In the genomic region with DNA sequence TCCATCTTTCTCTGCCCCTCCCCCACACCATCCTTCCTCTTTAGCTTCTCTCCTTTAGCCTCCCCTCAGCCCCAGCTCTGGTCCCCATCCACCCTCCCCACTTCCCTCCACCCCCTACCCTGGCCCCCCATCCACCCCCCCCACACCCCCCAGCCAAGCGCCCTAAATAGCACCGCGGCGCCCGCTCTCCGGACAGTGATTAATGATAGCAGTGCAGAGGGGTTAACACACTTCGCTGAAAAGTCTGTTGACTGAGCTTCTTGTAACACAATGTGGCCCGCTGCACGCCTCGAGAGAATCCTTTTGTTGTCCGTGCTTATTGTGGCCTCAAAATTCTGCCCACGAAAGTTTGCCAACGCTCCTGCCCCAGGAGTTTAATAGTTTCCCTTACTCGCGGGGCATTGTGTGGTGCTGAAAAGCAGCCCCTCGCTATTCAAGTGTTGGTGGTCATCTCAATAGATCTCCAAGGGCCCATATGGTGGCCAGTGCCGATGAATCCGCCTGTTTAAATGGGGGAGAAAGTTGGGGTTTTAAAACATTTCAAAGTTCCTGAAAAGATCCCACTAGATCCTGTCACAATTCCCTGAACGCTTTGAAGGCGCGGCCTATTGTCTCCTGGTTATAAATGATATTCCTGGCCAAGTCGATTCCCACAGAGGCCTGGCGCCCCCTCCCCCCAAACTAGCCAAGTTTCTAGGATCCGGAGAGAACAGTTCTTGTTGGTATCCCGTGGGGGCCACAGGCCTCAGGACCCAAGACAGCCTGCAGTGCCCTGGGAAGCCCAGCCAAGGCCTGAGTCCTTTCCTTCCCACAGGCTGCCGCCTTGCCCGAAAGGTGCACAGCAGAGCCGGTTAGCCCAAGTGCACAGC, we compare ENCODE assay signal across 9 mouse cellular contexts. TPM values are rescaled to one million over a fixed set of nuclear protein-coding genes. Genes with fewer than 3 reads are reported as not detected.
DNase-seq lines count a peak whose midpoint lies in the region; ATAC-seq lines count a peak whose summit lies in the region.
"Had no signal": no experiment of that assay in that cellular context is flagged by ENCODE, and none has a peak within 500 bp of the region (broad histone marks: within the 10 kb centered on the region; RNA-seq: fewer than 3 reads in every experiment).

No protein-coding gene starts in this region.

- H3K9ac ChIP-seq in heart, embryonic 16.5 days (ENCODE audit: low read length) = no peak overlapping the region
- no peak overlapping the region for H3K9ac ChIP-seq in hindbrain, embryonic 13.5 days
- H3K9ac ChIP-seq in neural tube, embryonic 13.5 days = no peak overlapping the region

- no peak overlapping the region for H3K27ac ChIP-seq in heart, embryonic 16.5 days (ENCODE audit: low read length)
- H3K27ac ChIP-seq in hindbrain, embryonic 13.5 days = peak overlapping the region; percentile 76
- H3K27ac ChIP-seq in neural tube, embryonic 13.5 days (replicated peaks) = peak overlapping the region; percentile 43; the same call in 1 of the 2 replicates

- H3K4me2 ChIP-seq in heart, embryonic 16.5 days (ENCODE audit: low read depth, low read length) = peak overlapping the region; percentile 1; the same call in 1 of the 2 replicates
- peak overlapping the region; percentile 45 for H3K4me2 ChIP-seq in hindbrain, embryonic 13.5 days
- peak overlapping the region; percentile 50 for H3K4me2 ChIP-seq in neural tube, embryonic 13.5 days

- H3K27me3 ChIP-seq in heart, embryonic 16.5 days (ENCODE audit: control insufficient read depth, insufficient read depth, low read length) = peaks cover 81% of the 10 kb centered on the region
- H3K27me3 ChIP-seq in hindbrain, embryonic 13.5 days = peaks cover 79% of the 10 kb centered on the region
- H3K27me3 ChIP-seq in neural tube, embryonic 13.5 days = peaks cover 86% of the 10 kb centered on the region

- DNase-seq in heart, postnatal 36 days = no peak
- DNase-seq in embryo, embryonic 9.5 days (ENCODE audit: extremely low spot score) = peak; percentile 72
- no peak for DNase-seq in thymus, postnatal 0 days (ENCODE audit: low spot score)
- no peak for DNase-seq in adrenal gland, adult 2 months
- no peak for DNase-seq in kidney, postnatal 10 days

- WGBS in heart, embryonic 16.5 days = 8% methylated on average over 28 of the region's 28 CpGs
- under 1% methylated on average over 28 of the region's 28 CpGs for WGBS in hindbrain, embryonic 13.5 days
- WGBS in neural tube, embryonic 13.5 days = 1% methylated on average over 28 of the region's 28 CpGs

- H3K4me1 ChIP-seq in heart, embryonic 16.5 days (ENCODE audit: control insufficient read depth, insufficient read depth, low read length) = peaks cover 15% of the 10 kb centered on the region
- peaks cover 54% of the 10 kb centered on the region for H3K4me1 ChIP-seq in hindbrain, embryonic 13.5 days (replicated peaks)
- H3K4me1 ChIP-seq in neural tube, embryonic 13.5 days (replicated peaks) = peaks cover 49% of the 10 kb centered on the region

- no peak overlapping the region for H3K4me3 ChIP-seq in heart, embryonic 16.5 days (ENCODE audit: low read length)
- H3K4me3 ChIP-seq in hindbrain, embryonic 13.5 days = peak overlapping the region; percentile 22; the same call in 1 of the 2 replicates
- H3K4me3 ChIP-seq in neural tube, embryonic 13.5 days = peak overlapping the region; percentile 17; the same call in 1 of the 2 replicates

- H3K9me3 ChIP-seq in heart, embryonic 16.5 days (replicated peaks; ENCODE audit: control insufficient read depth, low read length) = no peaks in the 10 kb centered on the region
- H3K9me3 ChIP-seq in hindbrain, embryonic 13.5 days = no peaks in the 10 kb centered on the region
- no peaks in the 10 kb centered on the region for H3K9me3 ChIP-seq in neural tube, embryonic 13.5 days

- no peak for ATAC-seq in heart, embryonic 16.5 days (replicated peaks; ENCODE audit: extremely low read depth, insufficient read depth, low FRiP score)
- peak; percentile 55 for ATAC-seq in hindbrain, embryonic 13.5 days (ENCODE audit: low FRiP score)
- ATAC-seq in neural tube, embryonic 13.5 days (ENCODE audit: low read depth) = peak; percentile 60

- H3K36me3 ChIP-seq in heart, embryonic 16.5 days (ENCODE audit: control insufficient read depth, insufficient read depth) = no peaks in the 10 kb centered on the region
- H3K36me3 ChIP-seq in hindbrain, embryonic 13.5 days = no peaks in the 10 kb centered on the region
- no peaks in the 10 kb centered on the region for H3K36me3 ChIP-seq in neural tube, embryonic 13.5 days

- intact Hi-C loops in heart, postnatal 36 days (cut with DNase I) = no loop called here

RNA-seq across cellular contexts. Expression of a gene that starts 21.3 kb away (rescaled TPM):
- polyA plus RNA-seq in heart, embryonic 16.5 days (2015; fragmentation: Nextera tagmentation; extraction: Ambion mirVana) = not detected in 2 replicates
- total RNA-seq in heart, postnatal 36 days (2021) = not detected
- 26.4 and 29.8 TPM in 2 replicates for polyA plus RNA-seq in hindbrain, embryonic 13.5 days (2015; fragmentation: Nextera tagmentation; extraction: Ambion mirVana)
- polyA plus RNA-seq in neural tube, embryonic 13.5 days (2015; fragmentation: Nextera tagmentation; extraction: Ambion mirVana) = 16.0 and 16.7 TPM in 2 replicates
- polyA plus RNA-seq in thymus, postnatal 0 days (2015; fragmentation: Nextera tagmentation; extraction: Ambion mirVana) = 0.09 TPM in 1 of 2 replicates, not detected in the other
- not detected for total RNA-seq in adrenal gland, adult 2 months (2021)
- not detected in 2 replicates for polyA plus RNA-seq in adrenal gland, adult 2 months (2012; rRNA removed)
- total RNA-seq: liver, adult 2 months had no signal
- polyA plus RNA-seq: liver, adult 2 months had no signal

Comparison
In these comparisons a context has a peak if more than half of its experiments do, and no peak if none do; other contexts are left out.
1. RNA of a gene that starts 21.3 kb away (polyA plus RNA-seq): 26.4 to 29.8 TPM in hindbrain, embryonic 13.5 days and 16.0 to 16.7 TPM in neural tube, embryonic 13.5 days; not detected in heart, embryonic 16.5 days, 0.09 TPM in thymus, postnatal 0 days and not detected in adrenal gland, adult 2 months; every median in the first group is over 10 times any median in the second.
2. Peak in every context shown above with its lines, with median percentiles within 50 percentile points of each other: H3K4me2 ChIP-seq.